Mouse (Mus musculus) stomach, embryonic 16.5 days (tissue): ENCODE data around the gene H2-Ke6. TPM values are rescaled to one million over a fixed set of nuclear protein-coding genes. Genes with fewer than 3 reads are reported as not detected.

Experiments used
- microRNA counts: library from miRNA; unstranded; fragments of <30 nt; microRNA quantifications from one replicate; lab custom pipeline; 2016
- microRNA-seq: library from miRNA; unstranded; fragments of <30 nt; microRNA quantifications from one replicate; pipeline ENCODE4, GENCODE M21; 2016
- polyA plus RNA-seq: library from polyadenylated mRNA; unstranded; fragments of >200 nt; fragmentation: Nextera tagmentation; extraction: Ambion mirVana; gene quantifications from 2 replicates; pipeline ENCODE4 v1.2.1, GENCODE M21; 2015

Gene H2-Ke6
- polyA plus RNA-seq, 1 experiment from 2014 or later: 38.9 TPM

MicroRNAs encoded within 50 kb of the gene (microRNA counts, 519-probe panel; counts per million panel counts)
- 635 counts per million, percentile 3 among the panel's probes with 10 or more counts for microRNA mmu-miR-219 (lab: Ali Mortazavi, UCI)

Small RNA genes lying within 50 kb of the gene (microRNA-seq; reads per million reads assigned to microRNA genes)
- gene Mir219a-1 (not detected), gene Mir219c (not detected)

Other genes with a start within 250 kb of the H2-Ke6 start
- 25.8 and 30.7 TPM in 2 replicates for gene Angptl4, start 246.2 kb downstream of the H2-Ke6 start, polyA plus RNA-seq
- 24.8 and 29.0 TPM in 2 replicates for gene Kank3, start 217.5 kb downstream of the H2-Ke6 start, polyA plus RNA-seq
- gene Rps28, start 203.5 kb downstream of the H2-Ke6 start, polyA plus RNA-seq: 740 and 935 TPM in 2 replicates
- gene Ndufa7, start 203.5 kb downstream of the H2-Ke6 start, polyA plus RNA-seq: 442 and 446 TPM in 2 replicates
- gene Cd320, start 185.0 kb downstream of the H2-Ke6 start, polyA plus RNA-seq: 52.0 and 54.0 TPM in 2 replicates
- gene Gm7029, start 154.2 kb downstream of the H2-Ke6 start, polyA plus RNA-seq: not detected in 2 replicates
- 6.9 and 7.9 TPM in 2 replicates for gene Kifc1, start 137.4 kb downstream of the H2-Ke6 start, polyA plus RNA-seq
- gene Platr17, start 122.9 kb downstream of the H2-Ke6 start, polyA plus RNA-seq: 0.39 and 0.40 TPM in 2 replicates
- gene Daxx, start 118.6 kb downstream of the H2-Ke6 start, polyA plus RNA-seq: 40.9 and 44.4 TPM in 2 replicates
- 58.4 and 68.7 TPM in 2 replicates for gene Tapbp, start 112.2 kb downstream of the H2-Ke6 start, polyA plus RNA-seq
- 11.4 and 12.5 TPM in 2 replicates for gene Zbtb22, start 112.2 kb downstream of the H2-Ke6 start, polyA plus RNA-seq
- 43.9 and 44.7 TPM in 2 replicates for gene Rgl2, start 98.5 kb downstream of the H2-Ke6 start, polyA plus RNA-seq
- 133 and 147 TPM in 2 replicates for gene Pfdn6, start 87.7 kb downstream of the H2-Ke6 start, polyA plus RNA-seq
- 19.0 and 23.1 TPM in 2 replicates for gene Wdr46, start 87.4 kb downstream of the H2-Ke6 start, polyA plus RNA-seq
- 8.6 and 9.0 TPM in 2 replicates for gene B3galt4, start 76.6 kb downstream of the H2-Ke6 start, polyA plus RNA-seq
- 42.6 and 45.0 TPM in 2 replicates for gene Vps52, start 72.2 kb downstream of the H2-Ke6 start, polyA plus RNA-seq
- 1,606 and 1,631 TPM in 2 replicates for gene Rps18, start 72.1 kb downstream of the H2-Ke6 start, polyA plus RNA-seq
- gene H2-K1, start 27.7 kb downstream of the H2-Ke6 start, polyA plus RNA-seq: 107 and 140 TPM in 2 replicates
- gene Ring1, start 3.4 kb downstream of the H2-Ke6 start, polyA plus RNA-seq: 8.1 and 10.7 TPM in 2 replicates
- gene Slc39a7, start 3.6 kb upstream of the H2-Ke6 start, polyA plus RNA-seq: 194 and 195 TPM in 2 replicates
- 36.3 and 37.7 TPM in 2 replicates for gene Rxrb, start 3.8 kb upstream of the H2-Ke6 start, polyA plus RNA-seq
- gene Col11a2, start 11.4 kb upstream of the H2-Ke6 start, polyA plus RNA-seq: 0.57 and 0.61 TPM in 2 replicates
- gene H2-Oa, start 64.3 kb upstream of the H2-Ke6 start, polyA plus RNA-seq: 0.61 and 0.64 TPM in 2 replicates
- 10.8 and 11.6 TPM in 2 replicates for gene H2-DMa, start 91.5 kb upstream of the H2-Ke6 start, polyA plus RNA-seq
- 71.9 and 74.7 TPM in 2 replicates for gene Brd2, start 94.6 kb upstream of the H2-Ke6 start, polyA plus RNA-seq
- 0.70 and 0.82 TPM in 2 replicates for gene H2-DMb2, start 115.2 kb upstream of the H2-Ke6 start, polyA plus RNA-seq
- 2.0 and 2.9 TPM in 2 replicates for gene H2-DMb1, start 125.0 kb upstream of the H2-Ke6 start, polyA plus RNA-seq
- 8.7 and 9.1 TPM in 2 replicates for gene Tap1, start 159.5 kb upstream of the H2-Ke6 start, polyA plus RNA-seq
- 7.3 and 7.7 TPM in 2 replicates for gene Psmb9, start 159.7 kb upstream of the H2-Ke6 start, polyA plus RNA-seq
- 14.7 and 15.4 TPM in 2 replicates for gene Psmb8, start 169.7 kb upstream of the H2-Ke6 start, polyA plus RNA-seq
- gene Tap2, start 175.5 kb upstream of the H2-Ke6 start, polyA plus RNA-seq: 7.1 and 8.4 TPM in 2 replicates
- gene H2-Ob, start 210.8 kb upstream of the H2-Ke6 start, polyA plus RNA-seq: 0.37 and 0.39 TPM in 2 replicates
- 18.1 and 19.5 TPM in 2 replicates for gene H2-Ab1, start 229.6 kb upstream of the H2-Ke6 start, polyA plus RNA-seq